Mouse (Mus musculus) T-cell, adult 66 days (primary cell): ENCODE results near the gene Rpl31. TPM values are rescaled to one million over a fixed set of nuclear protein-coding genes. Genes with fewer than 3 reads are reported as not detected.

Experiments used
- total RNA-seq, 2 experiments: library from RNA; stranded (reverse); gene quantifications; 3 replicates in 1 of 2; 4 replicates in 1 of 2; pipeline ENCODE4 v1.2.4; 2023

Gene Rpl31
- 1,000 to 10,000 TPM; 2,232 to 2,408 TPM for total RNA-seq

GRCm38 (mm10) chr1:39367601-39368266 is at the start of gene Rpl31:
Gene Rpl31, plus strand, starts transcription at chr1:39367842.

Other genes starting within 250 kb of the Rpl31 start
- gene Npas2, start 174.1 kb upstream of the Rpl31 start, total RNA-seq = 1 to 10 TPM in 1 of 2 experiments, under 1 TPM in 1; 0.98 to 1.9 TPM
- 1 to 10 TPM; 2.9 to 3.0 TPM for gene Tbc1d8, start 110.9 kb downstream of the Rpl31 start, total RNA-seq
- 10 to 100 TPM; 31.0 to 31.5 TPM for gene Cnot11, start 167.2 kb downstream of the Rpl31 start, total RNA-seq
- 10 to 100 TPM; 29.1 to 38.3 TPM for gene Rnf149, start 209.6 kb downstream of the Rpl31 start, total RNA-seq